Mouse (Mus musculus): Measurements from ENCODE around the gene Vwa7. TPM values are rescaled to one million over a fixed set of nuclear protein-coding genes. Genes with fewer than 3 reads are reported as not detected.
A peak's percentile ranks its signal among the peaks of the same experiment; 100 is the strongest.
"Not testable (repeated sequence)": the region's sequence is repeated elsewhere in the genome, so short reads cannot be mapped to it uniquely, and the experiment has no call there.

Vwa7 gene
- total RNA-seq, 2 experiments from 2014 or later: 1.6 to 1.8 TPM

- peak; percentile 91 for DNase-seq
Observed at GRCm38 (mm10) chr17:35000717-35001451, 15.5 kb upstream of the Vwa7 start, which contains the start of gene Vars. Vars (plus strand) TSS chr17:35000987.

GRCm38 (mm10) chr17:35001452-35002152, 14.8 kb upstream of the Vwa7 start:
- DNase-seq: no peak

- DNase-seq: no peak
Observed at GRCm38 (mm10) chr17:35002153-35002865, 14.1 kb upstream of the Vwa7 start.

GRCm38 (mm10) chr17:35003022-35003838, 13.1 kb upstream of the Vwa7 start:
- DNase-seq: no peak

- DNase-seq: no peak
Observed at GRCm38 (mm10) chr17:35004075-35004717, 12.2 kb upstream of the Vwa7 start.

- no peak for DNase-seq
Observed at GRCm38 (mm10) chr17:35005158-35005557, 11.2 kb upstream of the Vwa7 start.

GRCm38 (mm10) chr17:35005902-35006301, 10.5 kb upstream of the Vwa7 start:
- DNase-seq: not testable (repeated sequence)

GRCm38 (mm10) chr17:35007387-35007991, 8.9 kb upstream of the Vwa7 start:
- no peak for DNase-seq

GRCm38 (mm10) chr17:35009586-35009985, 6.8 kb upstream of the Vwa7 start:
- no peak for DNase-seq

- DNase-seq: no peak
Observed at GRCm38 (mm10) chr17:35011440-35011839, 4.9 kb upstream of the Vwa7 start.

- no peak for DNase-seq
Observed at GRCm38 (mm10) chr17:35012430-35012829, 3.9 kb upstream of the Vwa7 start.

GRCm38 (mm10) chr17:35013221-35013620, 3.2 kb upstream of the Vwa7 start:
- DNase-seq: no peak

- no peak for DNase-seq
Observed at GRCm38 (mm10) chr17:35015296-35015695, 1.1 kb upstream of the Vwa7 start.

- no peak for DNase-seq
Observed at GRCm38 (mm10) chr17:35016791-35017705, 669 bp downstream of the Vwa7 start.

GRCm38 (mm10) chr17:35017706-35018030, 1.3 kb downstream of the Vwa7 start:
- DNase-seq: no peak

- DNase-seq: no peak
Observed at GRCm38 (mm10) chr17:35018171-35018570, 1.8 kb downstream of the Vwa7 start.

- no peak for DNase-seq
Observed at GRCm38 (mm10) chr17:35019894-35020293, 3.5 kb downstream of the Vwa7 start.

- DNase-seq: no peak
Observed at GRCm38 (mm10) chr17:35020551-35020950, 4.2 kb downstream of the Vwa7 start.

- DNase-seq: peak; percentile 96
Observed at GRCm38 (mm10) chr17:35021163-35021808, 4.9 kb downstream of the Vwa7 start.
